Mouse (Mus musculus) thymus, adult 2 months (tissue): ENCODE data around the gene Gm44973. TPM values are rescaled to one million over a fixed set of nuclear protein-coding genes. Genes with fewer than 3 reads are reported as not detected.
A peak's percentile ranks its signal among the peaks of the same experiment; 100 is the strongest.

Experiments used
- DNase-seq: peaks from one replicate; pipeline ENCODE4 v3.0.0; 2021
- H3K27ac ChIP-seq: fragments of 200-500 bp; 2 replicates; pipeline ENCODE4 v1.5.1; 2012; ENCODE audit warnings: low read length, control low read depth; ENCODE audit not compliant: control insufficient read depth, insufficient read depth
- H3K27me3 ChIP-seq: fragments of 200-500 bp; 2 replicates; pipeline ENCODE4 v1.6.1; 2012; ENCODE audit warnings: mild to moderate bottlenecking, low read length, moderate library complexity, mixed read lengths; ENCODE audit not compliant: control insufficient read depth, insufficient read depth
- H3K36me3 ChIP-seq: fragments of 200-500 bp; 2 replicates; pipeline ENCODE4 v1.6.1; 2012; ENCODE audit warnings: mild to moderate bottlenecking, low read length, moderate library complexity; ENCODE audit not compliant: control insufficient read depth, insufficient read depth
- H3K4me1 ChIP-seq: fragments of 200-500 bp; replicated peaks from 2 replicates; pipeline ENCODE4 v1.6.1; 2012; ENCODE audit warnings: low read length; ENCODE audit not compliant: control insufficient read depth, insufficient read depth
- H3K4me3 ChIP-seq: fragments of 200-500 bp; 2 replicates; pipeline ENCODE4 v1.5.1; 2012; ENCODE audit warnings: mild to moderate bottlenecking, low read length, control low read depth, moderate library complexity; ENCODE audit not compliant: control insufficient read depth, insufficient read depth
- CTCF ChIP-seq: fragments of 200-500 bp; IDR thresholded peaks from 2 replicates; pipeline ENCODE4 v1.5.1; 2012; ENCODE audit warnings: mild to moderate bottlenecking, control low read depth, low read length, moderate library complexity, borderline replicate concordance; ENCODE audit not compliant: control insufficient read depth, poor library complexity, insufficient read depth; ENCODE audit errors: extremely low read depth
- POLR2A ChIP-seq: fragments of 200-500 bp; IDR thresholded peaks from 2 replicates; pipeline ENCODE4 v1.6.1; 2012; ENCODE audit warnings: mild to moderate bottlenecking, low read length, control low read depth, moderate library complexity; ENCODE audit not compliant: control insufficient read depth, poor library complexity, insufficient read depth; ENCODE audit errors: extremely low read depth
- WGBS: fragments of 180-500 bp; shearing (Covaris S2); methylation state at CpG from one replicate; pipeline ENCODE4 v1.1.7; 2018; 5-methylcytosine and 5-hydroxymethylcytosine counted together
- polyA plus RNA-seq: library from polyadenylated mRNA; depleted of rRNA; stranded (reverse); fragments of >200 nt; gene quantifications from 2 replicates; pipeline ENCODE4 v1.2.3, GENCODE M21; 2012; rRNA removed

The Gm44973 gene
- polyA plus RNA-seq = not detected in 2 replicates

GRCm38 (mm10) chr7:5015118-5016001 is at the start of gene Gm44973:
Gene Gm44973, plus strand, starts transcription at chr7:5015496.
- Histone ChIP-seq H3K4me1 (peaks cover 2% of the 10 kb centered on the region; the same call in 1 of the 2 replicates), H3K4me3 (peak within 1 kb of the TSS; percentile 79), H3K36me3 (peaks cover 23% of the 10 kb centered on the region), H3K27ac (peak within 1 kb of the TSS; percentile 96), H3K27me3 (no peaks in the 10 kb centered on the region)
- TF ChIP-seq POLR2A = peak; percentile 34; the same call in 1 of the 2 replicates
- TF ChIP-seq CTCF = 0 out of 2 replicates have a peak, but pooled peaks have one; percentile 13
- WGBS = under 1% methylated on average over 74 of the region's 76 CpGs
- DNase-seq = peak; percentile 95

- Histone ChIP-seq H3K4me3 (no peak within 1 kb of the TSS), H3K27ac (no peak within 1 kb of the TSS), H3K4me1 (no peaks in the 10 kb centered on the region), H3K36me3 (no peaks in the 10 kb centered on the region), H3K27me3 (0 out of 2 replicates have a peak, but pooled peaks cover 2% of the 10 kb centered on the region)
- TF ChIP-seq CTCF = no peak
- no peak for TF ChIP-seq POLR2A
- 40% methylated on average over 6 of the region's 6 CpGs for WGBS
- DNase-seq = no peak
Measured at GRCm38 (mm10) chr7:4971068-4971467, 44.2 kb upstream of the Gm44973 start, which contains the start of gene Sbk3. Gene Sbk3, minus strand, starts transcription at chr7:4971168.

- H3K27ac ChIP-seq = no peak overlapping the region
- no peaks in the 10 kb centered on the region for H3K4me1 ChIP-seq
- TF ChIP-seq CTCF (no peak), POLR2A (no peak)
- H3K27me3 ChIP-seq = 0 out of 2 replicates have a peak, but pooled peaks cover 2% of the 10 kb centered on the region
- no peak for DNase-seq
- no peaks in the 10 kb centered on the region for H3K36me3 ChIP-seq
- no peak overlapping the region for H3K4me3 ChIP-seq
- WGBS = 34% methylated on average over 7 of the region's 7 CpGs
Measured at GRCm38 (mm10) chr7:4971710-4972109, 43.6 kb upstream of the Gm44973 start.

- DNase-seq = no peak
- H3K4me1 ChIP-seq = no peaks in the 10 kb centered on the region
- H3K27ac ChIP-seq = no peak overlapping the region
- H3K4me3 ChIP-seq = no peak overlapping the region
- 0 out of 2 replicates have a peak, but pooled peaks cover 2% of the 10 kb centered on the region for H3K27me3 ChIP-seq
- TF ChIP-seq POLR2A = no peak
- TF ChIP-seq CTCF = no peak
- 57% methylated on average over 18 of the region's 18 CpGs for WGBS
- no peaks in the 10 kb centered on the region for H3K36me3 ChIP-seq
Measured at GRCm38 (mm10) chr7:4972321-4973047, 42.8 kb upstream of the Gm44973 start.

GRCm38 (mm10) chr7:4975455-4975854 is 39.8 kb upstream of the Gm44973 start:
- no peaks in the 10 kb centered on the region for H3K36me3 ChIP-seq
- no peak for DNase-seq
- H3K27me3 ChIP-seq = 0 out of 2 replicates have a peak, but pooled peaks cover 2% of the 10 kb centered on the region
- no peaks in the 10 kb centered on the region for H3K4me1 ChIP-seq
- H3K27ac ChIP-seq = no peak overlapping the region
- H3K4me3 ChIP-seq = no peak overlapping the region
- TF ChIP-seq POLR2A (no peak), CTCF (no peak)
- 83% methylated on average over 4 of the region's 4 CpGs for WGBS

GRCm38 (mm10) chr7:4976832-4977231 is 38.5 kb upstream of the Gm44973 start:
- Histone ChIP-seq H3K27me3 (0 out of 2 replicates have a peak, but pooled peaks cover 2% of the 10 kb centered on the region), H3K4me3 (no peak overlapping the region), H3K36me3 (no peaks in the 10 kb centered on the region), H3K27ac (no peak overlapping the region), H3K4me1 (no peaks in the 10 kb centered on the region)
- no peak for DNase-seq
- WGBS = 97% methylated on average over 7 of the region's 7 CpGs
- no peak for TF ChIP-seq POLR2A
- no peak for TF ChIP-seq CTCF
